18 mouse cellular contexts compared by ENCODE assay signal in the genomic region with DNA sequence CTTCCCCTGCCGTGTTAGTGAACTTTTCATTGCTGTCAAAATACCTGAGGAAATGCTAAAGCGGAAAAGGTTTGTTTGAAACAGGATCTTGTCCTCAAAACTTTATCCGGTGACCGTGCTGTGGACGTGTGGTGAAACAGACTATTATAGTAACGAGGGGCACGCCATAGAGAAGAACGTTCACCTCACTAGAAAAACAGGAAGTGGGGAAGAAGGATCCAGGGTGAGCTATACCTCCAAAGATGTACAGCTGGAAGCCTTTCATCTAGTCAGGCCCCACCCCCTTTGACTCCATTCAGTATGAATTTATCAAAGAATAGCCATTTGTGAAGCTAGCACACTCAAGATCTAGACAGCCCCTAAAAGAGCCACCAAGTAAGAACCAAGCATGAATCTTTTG.
A peak's percentile ranks its signal among the peaks of the same experiment; 100 is the strongest.
DNase-seq lines count a peak whose midpoint lies in the region; ATAC-seq lines count a peak whose summit lies in the region.
"Had no signal": no experiment of that assay in that cellular context is flagged by ENCODE, and none has a peak within 500 bp of the region (broad histone marks: within the 10 kb centered on the region; RNA-seq: fewer than 3 reads in every experiment).

No protein-coding gene starts in this region.

- ATAC-seq in inflammation-experienced regulatory T-cells, adult 6 months = peak; percentile 71
- ATAC-seq: forebrain, embryonic 15.5 days; hindbrain, postnatal 0 days; midbrain, embryonic 16.5 days had no signal

- DNase-seq in CD8-positive naive resting alpha-beta T cell, adult 2 months (ENCODE audit: low read depth in 2 of 2, low spot score in 2 of 2) = peak; percentile 65 to 75
- DNase-seq in thymus, postnatal 0 days (ENCODE audit: low spot score) = peak; percentile 76
- no peak for DNase-seq in heart, postnatal 4 days
- no peak for DNase-seq in cerebellum, adult 11 months
- no peak for DNase-seq in left cerebral cortex, adult 9 months (ENCODE audit: low spot score in 2 of 2)
- no peak for DNase-seq in testis, postnatal 10 days (ENCODE audit: low spot score)
- DNase-seq: adrenal gland, postnatal 14 days; cerebellum, adult 8-10 months; cerebellum, postnatal 36 days; gastrocnemius, postnatal 10 days; heart, adult 11 months; kidney, adult 11 months; liver; lung, postnatal 4 days had no signal

Comparison
In these comparisons a context has a peak if more than half of its experiments do, and no peak if none do; other contexts are left out.
1. DNase-seq: peak in CD8-positive naive resting alpha-beta T cell, adult 2 months (2 of 2) and thymus, postnatal 0 days (single experiment); none in heart, postnatal 4 days (single experiment), cerebellum, adult 11 months (single experiment), left cerebral cortex, adult 9 months (0 of 2) and testis, postnatal 10 days (single experiment).